Mouse (Mus musculus) intestine, embryonic 15.5 days (tissue): ENCODE results near the gene Gm3002. TPM values are rescaled to one million over a fixed set of nuclear protein-coding genes. Genes with fewer than 3 reads are reported as not detected.
"Not testable (repeated sequence)": the region's sequence is repeated elsewhere in the genome, so short reads cannot be mapped to it uniquely, and the experiment has no call there.

ENCODE experiments used
- ATAC-seq: fragments of 200-750 bp; cut with Nextera tagmentation; 2 replicates; pipeline ENCODE4 v1.8.0; 2017; ENCODE audit warnings: moderate TSS enrichment, moderate library complexity
- H3K27ac ChIP-seq: fragments of 300-500 bp; sonication (generic); 2 replicates; pipeline ENCODE4 v1.5.1; 2015; ENCODE audit warnings: mild to moderate bottlenecking, inconsistent platforms
- H3K27me3 ChIP-seq: fragments of 300-500 bp; sonication (generic); replicated peaks from 2 replicates; pipeline ENCODE4 v1.6.1; 2015; ENCODE audit warnings: inconsistent platforms
- H3K36me3 ChIP-seq: fragments of 300-500 bp; sonication (generic); 2 replicates; pipeline ENCODE4 v1.6.1; 2015; ENCODE audit warnings: inconsistent platforms
- H3K4me1 ChIP-seq: fragments of 300-500 bp; sonication (generic); replicated peaks from 2 replicates; pipeline ENCODE4 v1.6.1; 2015; ENCODE audit warnings: inconsistent platforms
- H3K4me2 ChIP-seq: fragments of 300-500 bp; sonication (generic); replicated peaks from 2 replicates; pipeline ENCODE4 v1.6.1; 2015; ENCODE audit warnings: mild to moderate bottlenecking, inconsistent platforms
- H3K4me3 ChIP-seq: fragments of 300-500 bp; sonication (generic); replicated peaks from 2 replicates; pipeline ENCODE4 v1.5.1; 2015; ENCODE audit warnings: inconsistent platforms
- H3K9ac ChIP-seq: fragments of 300-500 bp; sonication (generic); 2 replicates; pipeline ENCODE4 v1.6.1; 2015; ENCODE audit warnings: inconsistent platforms
- H3K9me3 ChIP-seq: fragments of 300-500 bp; sonication (generic); 2 replicates; pipeline ENCODE4 v1.6.1; 2016; ENCODE audit warnings: inconsistent platforms
- WGBS: fragments of 180-500 bp; shearing (Covaris S2); methylation state at CpG from one replicate; pipeline ENCODE4 v1.1.7; 2015; 5-methylcytosine and 5-hydroxymethylcytosine counted together
- polyA plus RNA-seq: library from polyadenylated mRNA; unstranded; fragments of >200 nt; fragmentation: Nextera tagmentation; extraction: Ambion mirVana; gene quantifications from 2 replicates; pipeline ENCODE4 v1.2.1, GENCODE M21; 2015

Gm3002 gene
- polyA plus RNA-seq: 0.10 and 0.19 TPM in 2 replicates

- H3K9ac ChIP-seq, H3K27me3 ChIP-seq, H3K9me3 ChIP-seq, H3K27ac ChIP-seq, H3K4me1 ChIP-seq, H3K4me2 ChIP-seq, ATAC-seq, H3K4me3 ChIP-seq, H3K36me3 ChIP-seq: not testable (repeated sequence)
- WGBS: no CpG with 5 or more reads among the region's 31 CpGs
Observed at GRCm38 (mm10) chr14:3809774-3810173, at the start of gene Gm3002. TSS of gene Gm3002 (plus strand) at chr14:3810074.

DNA sequence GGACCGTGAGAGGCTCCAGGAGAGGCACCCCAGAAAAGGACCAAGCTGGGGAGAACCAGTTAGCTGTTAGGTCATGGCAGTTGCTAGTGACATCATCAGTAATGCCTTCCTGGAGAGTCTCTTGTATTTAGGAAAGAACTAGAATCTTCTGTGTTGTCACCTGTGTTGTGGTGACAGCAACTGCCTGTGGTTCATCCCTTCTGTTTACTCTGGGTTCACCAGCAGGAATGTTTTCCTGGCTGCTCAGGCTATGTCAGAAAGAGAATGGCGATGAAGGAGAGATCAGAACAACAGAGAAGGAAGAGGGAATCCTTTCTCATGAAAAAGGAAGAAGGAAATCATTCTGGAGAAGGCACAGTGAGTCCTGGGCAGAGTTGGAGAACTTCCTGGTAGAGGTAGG is 36.1 kb downstream of the Gm3002 start, which contains the start of gene Gm3033:
TSS of gene Gm3033 (plus strand) at position 301 of the 400 bp plus-strand sequence.
- H3K27me3 ChIP-seq, H3K4me3 ChIP-seq, H3K4me1 ChIP-seq, H3K27ac ChIP-seq, H3K9me3 ChIP-seq, ATAC-seq, H3K36me3 ChIP-seq, H3K9ac ChIP-seq, H3K4me2 ChIP-seq: not testable (repeated sequence)
- no CpG with 5 or more reads among the region's 2 CpGs for WGBS

DNA sequence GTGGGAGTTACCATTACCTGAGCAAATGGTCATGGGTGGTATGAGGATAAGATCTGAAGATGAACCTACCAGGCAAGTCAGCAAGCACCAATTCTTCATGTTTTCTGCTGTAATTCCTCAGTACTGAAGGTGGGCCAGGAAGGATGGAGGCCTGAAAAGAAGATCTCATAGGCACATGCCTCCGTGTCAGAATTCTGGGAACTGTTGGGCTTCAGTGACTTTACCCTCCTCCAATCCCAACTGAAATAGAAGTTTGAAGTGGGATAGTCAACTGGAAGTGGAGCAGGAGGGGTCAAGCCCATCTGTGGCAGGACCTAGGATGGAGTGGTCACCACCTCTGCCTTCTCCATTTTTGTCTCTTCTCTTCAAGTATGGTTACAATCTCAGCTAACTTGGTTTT is 74.0 kb downstream of the Gm3002 start, which contains the start of gene Gm2916:
TSS of gene Gm2916 (plus strand) at position 301 of the 400 bp plus-strand sequence.
- not testable (repeated sequence) for H3K27ac ChIP-seq, ATAC-seq, H3K9me3 ChIP-seq, H3K36me3 ChIP-seq, H3K4me1 ChIP-seq, H3K4me3 ChIP-seq, H3K9ac ChIP-seq, H3K27me3 ChIP-seq, H3K4me2 ChIP-seq
- WGBS: no CpG with 5 or more reads among the region's 1 CpGs

DNA sequence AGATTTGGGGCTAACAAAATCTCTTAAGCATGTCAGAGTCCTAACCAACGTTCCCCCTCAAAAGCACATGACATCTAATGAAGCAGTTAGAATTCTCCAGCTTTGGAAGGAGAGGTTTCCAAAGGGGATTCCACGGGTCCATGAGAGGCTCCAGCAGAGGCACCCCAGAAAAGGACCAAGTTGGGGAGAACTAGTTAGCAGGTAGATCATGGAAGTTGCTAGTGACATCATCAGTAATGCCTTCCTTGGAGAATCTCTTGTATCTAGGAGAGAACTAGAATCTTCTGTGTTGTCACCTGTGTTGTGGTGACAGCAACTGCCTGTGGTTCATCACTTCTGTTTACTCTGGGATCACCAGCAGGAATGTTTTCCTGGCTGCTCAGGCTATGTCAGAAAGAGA is 121.6 kb downstream of the Gm3002 start, which contains the start of gene Gm3029:
TSS of gene Gm3029 (plus strand) at position 301 of the 400 bp plus-strand sequence.
- not testable (repeated sequence) for H3K4me1 ChIP-seq, ATAC-seq, H3K9ac ChIP-seq, H3K4me3 ChIP-seq, H3K27me3 ChIP-seq, H3K9me3 ChIP-seq, H3K36me3 ChIP-seq, H3K27ac ChIP-seq, H3K4me2 ChIP-seq
- WGBS: 86% methylated on average over 1 of the region's 2 CpGs

DNA sequence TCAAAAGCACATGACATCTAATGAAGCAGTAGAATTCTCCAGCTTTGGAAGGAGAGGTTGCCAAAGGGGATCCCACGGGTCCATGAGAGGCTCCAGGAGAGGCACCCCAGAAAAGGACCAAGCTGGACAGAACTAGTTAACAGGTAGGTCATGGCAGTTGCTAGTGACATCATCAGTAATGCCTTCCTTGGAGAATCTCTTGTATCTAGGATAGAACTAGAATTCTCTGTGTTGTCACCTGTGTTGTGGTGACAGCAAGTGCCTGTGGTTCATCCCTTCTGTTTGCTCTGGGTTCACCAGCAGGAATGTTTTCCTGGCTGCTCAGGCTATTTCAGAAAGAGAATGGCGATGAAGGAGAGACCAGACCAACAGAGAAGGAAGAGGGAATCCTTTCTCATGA is 153.4 kb downstream of the Gm3002 start, which contains the start of gene Gm3095:
TSS of gene Gm3095 (plus strand) at position 301 of the 400 bp plus-strand sequence.
- no CpG with 5 or more reads among the region's 2 CpGs for WGBS

GRCm38 (mm10) chr14:3998094-3998493 is 188.2 kb downstream of the Gm3002 start, which contains the start of gene Gm3099:
TSS of gene Gm3099 (plus strand) at chr14:3998394.
- H3K4me1 ChIP-seq, ATAC-seq, H3K27me3 ChIP-seq, H3K9me3 ChIP-seq, H3K4me3 ChIP-seq, H3K27ac ChIP-seq, H3K4me2 ChIP-seq, H3K36me3 ChIP-seq, H3K9ac ChIP-seq: not testable (repeated sequence)
- 86% methylated on average over 1 of the region's 3 CpGs for WGBS

More for the DNA sequence above, 153.4 kb downstream of the Gm3002 start, which contains the start of gene Gm3095:
- H3K4me2 ChIP-seq, H3K9me3 ChIP-seq, H3K36me3 ChIP-seq, H3K9ac ChIP-seq, H3K4me3 ChIP-seq, H3K27ac ChIP-seq, H3K27me3 ChIP-seq, H3K4me1 ChIP-seq, ATAC-seq: not testable (repeated sequence)

Other genes with a start within 250 kb of the Gm3002 start
- not detected in 2 replicates for gene Gm3012, start 175.6 kb upstream of the Gm3002 start, polyA plus RNA-seq
- gene Gm3020, start 158.0 kb upstream of the Gm3002 start, polyA plus RNA-seq: 0.62 and 0.88 TPM in 2 replicates
- not detected in 2 replicates for gene Gm3043, start 121.3 kb upstream of the Gm3002 start, polyA plus RNA-seq
- gene Gm3033, start 36.2 kb downstream of the Gm3002 start, polyA plus RNA-seq: not detected in 2 replicates
- gene Gm2916, start 74.1 kb downstream of the Gm3002 start, polyA plus RNA-seq: 0.11 TPM in 1 of 2 replicates, not detected in the other
- not detected in 2 replicates for gene Gm3029, start 121.7 kb downstream of the Gm3002 start, polyA plus RNA-seq
- gene Gm3095, start 153.5 kb downstream of the Gm3002 start, polyA plus RNA-seq: not detected in 2 replicates
- not detected in 2 replicates for gene Gm3099, start 188.3 kb downstream of the Gm3002 start, polyA plus RNA-seq
- 0.18 TPM in 1 of 2 replicates, not detected in the other for gene Gm5796, start 213.9 kb downstream of the Gm3002 start, polyA plus RNA-seq